Mouse (Mus musculus) lung, adult 2 months (tissue): Measurements from ENCODE around the gene Sorcs3. TPM values are rescaled to one million over a fixed set of nuclear protein-coding genes. Genes with fewer than 3 reads are reported as not detected.
A peak's percentile ranks its signal among the peaks of the same experiment; 100 is the strongest.

Source experiments
- DNase-seq: peaks from one replicate; pipeline ENCODE4 v3.0.0; 2022
- H3K4me1 ChIP-seq: fragments of 200-500 bp; 2 replicates; pipeline ENCODE4 v1.6.1; 2011; ENCODE audit warnings: low read length; ENCODE audit not compliant: control insufficient read depth, insufficient read depth
- H3K4me3 ChIP-seq: fragments of 200-500 bp; replicated peaks from 2 replicates; pipeline ENCODE3; 2011; ENCODE audit warnings: low read depth, mild to moderate bottlenecking, control low read depth, low read length; ENCODE audit errors: extremely low read depth
- CTCF ChIP-seq: fragments of 200-500 bp; IDR thresholded peaks from 2 replicates; pipeline ENCODE4 v1.5.1; 2011; ENCODE audit warnings: mild to moderate bottlenecking, low read length, control low read depth; ENCODE audit not compliant: insufficient read depth
- POLR2A ChIP-seq: fragments of 200-500 bp; IDR thresholded peaks from 2 replicates; pipeline ENCODE4 v1.6.1; 2011; ENCODE audit warnings: low read depth, mild to moderate bottlenecking, control low read depth, low read length, borderline replicate concordance; ENCODE audit errors: extremely low read depth
- WGBS: fragments of 180-500 bp; shearing (Covaris S2); methylation state at CpG from one replicate; pipeline ENCODE4 v1.1.7; 2018; 5-methylcytosine and 5-hydroxymethylcytosine counted together
- polyA plus RNA-seq: library from polyadenylated mRNA; depleted of rRNA; stranded (reverse); fragments of >200 nt; gene quantifications from 2 replicates; pipeline ENCODE4 v1.2.3, GENCODE M21; 2012; rRNA removed

Sorcs3 gene
- 0.04 TPM in 1 of 2 replicates, not detected in the other for polyA plus RNA-seq

DNA sequence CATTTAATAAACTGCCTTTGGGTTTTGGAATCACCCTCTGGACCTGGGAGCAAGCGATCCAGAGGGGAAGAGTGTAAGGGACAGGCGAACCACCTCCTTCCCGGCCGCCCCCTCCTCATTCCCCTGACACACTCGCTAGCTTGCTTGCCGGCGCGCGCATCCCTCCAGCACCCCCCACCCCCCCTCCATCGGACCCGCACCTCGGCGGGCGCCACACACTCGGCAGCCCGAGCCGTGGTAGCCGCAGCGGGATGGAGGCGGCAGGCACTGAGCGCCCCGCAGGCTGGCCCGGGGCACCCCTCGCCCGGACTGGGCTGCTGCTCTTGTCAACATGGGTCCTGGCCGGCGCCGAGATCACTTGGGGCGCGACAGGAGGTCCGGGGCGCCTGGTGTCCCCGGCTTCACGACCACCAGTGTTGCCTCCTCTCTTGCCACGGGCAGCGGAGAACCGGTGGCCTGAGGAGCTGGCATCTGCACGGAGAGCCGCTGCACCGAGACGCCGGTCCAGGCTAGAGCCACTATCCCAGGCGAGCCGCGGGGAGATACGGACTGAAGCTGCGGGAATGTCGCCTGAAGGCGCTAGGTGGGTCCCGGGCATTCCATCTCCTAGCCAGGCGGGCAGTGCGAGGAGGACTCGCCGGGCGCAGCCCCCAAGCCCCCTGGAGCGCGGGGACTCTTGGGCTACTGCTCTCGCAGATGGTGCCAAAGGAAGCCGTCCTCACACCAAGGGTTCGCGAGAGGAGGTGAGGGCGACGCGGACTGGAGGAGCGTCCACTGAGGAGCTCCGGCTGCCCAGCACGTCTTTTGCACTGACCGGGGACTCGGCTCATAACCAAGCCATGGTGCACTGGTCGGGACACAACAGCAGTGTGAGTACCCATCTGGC is at the start of gene Sorcs3:
Gene Sorcs3, plus strand, starts transcription at position 97 of the 886 bp plus-strand sequence.
- WGBS, result under 1% methylated on average over 69 of the region's 70 CpGs
- Histone ChIP-seq H3K4me1 (no peaks in the 10 kb centered on the region), H3K4me3 (no peak within 1 kb of the TSS)
- no peak for DNase-seq
- TF ChIP-seq CTCF, result no peak
- TF ChIP-seq POLR2A, result no peak

DNA sequence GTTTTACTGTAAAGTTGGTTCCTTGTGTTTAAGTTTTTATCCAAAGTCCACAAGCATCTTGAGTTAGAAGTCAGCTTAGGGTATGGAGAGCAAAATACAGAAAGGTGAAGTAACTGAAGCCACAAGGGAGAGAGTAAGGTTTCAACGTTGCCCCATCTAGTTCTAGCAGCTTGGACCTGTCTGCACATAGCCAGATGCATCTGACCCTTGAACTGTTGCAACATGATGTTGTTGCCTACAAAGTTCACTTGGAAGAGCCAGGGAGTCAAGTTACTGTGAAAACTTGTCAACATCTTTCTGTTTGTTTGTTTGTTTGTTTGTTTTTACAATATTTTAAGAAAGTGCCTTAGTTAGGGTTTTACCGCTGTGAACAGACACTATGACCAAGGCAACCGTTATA is 40.5 kb upstream of the Sorcs3 start:
- TF ChIP-seq POLR2A (no peak), CTCF (no peak)
- no peak overlapping the region for H3K4me3 ChIP-seq
- WGBS, result 82% methylated on average over 3 of the region's 3 CpGs
- H3K4me1 ChIP-seq, result no peaks in the 10 kb centered on the region
- no peak for DNase-seq

DNA sequence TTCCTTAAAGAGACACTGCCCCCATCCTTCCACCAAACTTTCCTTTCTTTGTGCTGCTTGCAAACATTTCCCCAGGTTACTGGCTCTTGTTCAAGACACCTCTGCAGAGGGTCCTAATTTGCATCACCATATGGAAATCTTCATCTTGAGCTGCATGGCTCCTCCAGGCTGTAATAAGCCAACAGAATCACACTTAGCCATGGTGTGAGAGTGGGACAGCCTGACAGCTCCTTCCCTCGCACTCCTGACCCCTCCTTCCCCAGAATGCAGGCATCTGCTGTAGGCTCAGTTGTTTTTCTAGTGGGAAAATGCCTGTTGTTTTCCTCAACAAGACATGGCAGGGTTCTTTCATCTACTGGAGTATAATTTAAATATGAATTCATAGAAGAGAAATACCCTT is 38.7 kb upstream of the Sorcs3 start:
- no peaks in the 10 kb centered on the region for H3K4me1 ChIP-seq
- TF ChIP-seq CTCF (no peak), POLR2A (no peak)
- 19% methylated on average over 1 of the region's 1 CpGs for WGBS
- DNase-seq, result no peak
- H3K4me3 ChIP-seq, result no peak overlapping the region

DNA sequence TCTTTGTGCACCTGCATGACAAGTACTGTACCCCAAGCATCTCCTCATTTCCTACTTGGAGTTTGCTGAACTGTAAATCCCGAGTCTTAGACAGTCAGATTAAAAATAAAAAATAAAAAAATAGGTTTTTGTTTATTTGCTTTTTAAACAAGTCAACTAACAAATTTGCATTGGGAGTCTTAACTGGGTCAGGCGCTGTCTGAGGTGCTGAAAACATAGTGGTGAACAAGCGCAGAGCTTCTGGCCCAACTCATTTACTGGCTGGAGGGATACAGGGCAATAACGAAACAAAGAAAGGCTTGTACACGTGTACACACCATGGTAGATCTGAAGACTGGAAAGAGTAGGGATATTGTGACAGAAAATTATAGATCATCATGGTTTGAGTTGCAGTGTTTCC is 37.5 kb upstream of the Sorcs3 start:
- WGBS, result 48% methylated on average over 5 of the region's 5 CpGs
- H3K4me3 ChIP-seq, result no peak overlapping the region
- H3K4me1 ChIP-seq, result no peaks in the 10 kb centered on the region
- DNase-seq, result no peak
- TF ChIP-seq POLR2A (no peak), CTCF (no peak)

DNA sequence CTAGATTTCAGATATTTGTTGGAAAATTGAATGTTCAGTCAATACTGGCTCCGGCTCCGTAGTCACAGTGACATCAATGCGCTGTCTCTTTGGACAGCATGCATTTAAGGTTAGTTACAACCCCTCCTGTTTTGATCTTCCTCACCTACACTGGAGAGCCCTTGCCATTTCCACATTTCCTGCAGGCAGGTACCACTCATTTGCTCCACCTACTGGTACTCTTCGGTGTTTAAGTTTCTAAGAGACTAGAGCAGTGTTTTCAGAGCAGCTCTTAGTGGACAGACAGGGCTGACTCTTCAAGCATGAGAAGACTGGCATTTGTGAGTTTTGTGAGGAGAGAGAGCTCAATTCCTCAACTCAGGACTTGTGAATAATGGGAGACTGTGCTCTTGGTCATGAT is 31.1 kb upstream of the Sorcs3 start:
- Histone ChIP-seq H3K4me1 (no peaks in the 10 kb centered on the region), H3K4me3 (no peak overlapping the region)
- TF ChIP-seq CTCF (no peak), POLR2A (no peak)
- 59% methylated on average over 4 of the region's 4 CpGs for WGBS
- DNase-seq, result no peak

DNA sequence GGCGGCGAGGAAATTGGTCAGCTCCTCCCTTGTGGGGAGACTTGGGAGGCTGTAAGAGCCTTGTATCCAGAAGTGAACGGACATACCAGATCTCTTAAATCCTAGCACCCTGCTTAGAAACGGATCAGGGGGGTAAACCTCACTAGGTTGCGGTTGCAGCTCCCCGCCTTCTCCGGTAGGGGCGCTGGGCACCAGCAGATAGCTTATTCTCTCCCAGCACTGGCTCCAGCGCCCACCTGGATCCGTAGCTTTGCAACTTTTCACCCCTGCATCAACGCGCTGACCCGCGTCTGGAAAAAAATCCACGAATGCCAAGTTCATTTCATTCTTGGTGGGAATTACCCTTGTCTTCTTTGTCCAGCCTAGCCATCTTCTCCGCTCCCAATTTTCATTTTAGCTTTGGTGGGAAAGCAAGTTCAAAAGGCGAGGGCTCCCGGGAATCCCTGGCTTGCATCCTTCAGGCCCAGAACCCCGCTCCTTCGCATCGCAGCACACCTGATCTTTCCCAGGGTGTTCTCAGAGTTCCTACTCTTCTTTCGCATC is 1.8 kb upstream of the Sorcs3 start:
- no peak for DNase-seq
- Histone ChIP-seq H3K4me1 (no peaks in the 10 kb centered on the region), H3K4me3 (no peak overlapping the region)
- WGBS, result 4% methylated on average over 22 of the region's 22 CpGs
- TF ChIP-seq POLR2A (no peak), CTCF (0 out of 2 replicates have a peak, but pooled peaks have one; percentile 12)

DNA sequence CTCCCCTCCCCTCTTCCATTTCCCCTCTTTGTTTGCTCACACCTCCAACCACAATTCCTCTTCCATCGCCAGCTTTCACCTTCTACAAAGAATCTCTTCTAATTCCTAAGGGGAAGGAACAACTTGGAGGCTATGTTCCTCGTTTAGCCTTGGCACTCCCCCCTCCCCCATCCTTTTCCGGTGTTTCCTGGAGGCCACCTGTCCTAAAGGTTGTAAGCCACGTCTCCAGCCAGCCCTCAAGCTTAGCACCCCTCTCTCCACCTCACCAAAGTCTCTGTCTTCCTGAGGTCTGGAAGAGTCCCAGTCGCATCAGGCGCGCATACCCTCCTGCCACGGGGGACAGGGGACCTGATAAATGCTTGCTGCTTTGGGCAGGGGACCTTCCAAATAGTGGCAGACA is 1.3 kb upstream of the Sorcs3 start:
- TF ChIP-seq POLR2A, result no peak
- Histone ChIP-seq H3K4me3 (no peak overlapping the region), H3K4me1 (no peaks in the 10 kb centered on the region)
- under 1% methylated on average over 8 of the region's 8 CpGs for WGBS
- DNase-seq, result no peak

DNA sequence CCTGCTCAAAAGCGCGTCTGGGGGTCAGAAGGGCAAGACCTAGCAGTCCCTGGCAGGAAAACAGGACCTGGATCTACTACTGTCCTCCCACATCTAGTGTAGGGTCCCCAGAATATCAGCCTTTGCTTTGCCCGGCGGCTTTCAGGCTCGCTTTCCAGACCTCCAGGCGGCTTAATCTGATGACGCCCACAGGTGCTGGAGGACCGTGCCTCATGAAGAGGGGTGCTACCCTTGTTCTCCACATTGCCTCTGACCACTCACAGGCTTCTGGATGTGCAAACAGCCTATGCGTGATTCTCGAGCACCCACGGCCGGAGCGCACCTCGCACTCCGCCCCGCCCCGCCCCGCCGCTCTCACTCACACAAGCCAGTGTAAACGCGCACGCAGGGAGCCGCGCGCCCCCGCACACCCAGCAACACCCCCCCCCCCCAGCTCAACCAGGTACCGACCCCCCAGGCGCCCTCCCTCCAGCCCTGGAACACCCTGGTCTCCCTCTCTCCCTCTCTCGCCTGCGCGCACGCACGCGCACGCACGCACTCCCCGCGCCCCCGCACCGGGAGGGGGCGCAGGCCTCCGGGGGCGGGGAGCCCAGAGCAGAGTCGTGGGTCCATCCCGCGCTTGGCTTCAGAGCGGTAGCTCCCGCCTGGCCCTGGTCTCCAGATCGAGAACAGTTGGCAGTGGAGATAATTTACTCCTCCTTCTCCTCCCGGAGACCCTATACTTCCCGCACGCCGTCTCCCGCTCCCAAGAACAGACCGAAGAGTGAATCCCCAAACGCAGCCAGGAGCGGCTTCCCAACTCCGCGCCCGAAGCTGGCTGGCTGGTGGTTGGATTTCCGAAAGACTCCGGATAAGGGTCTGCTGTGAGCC is 698 bp upstream of the Sorcs3 start:
- Histone ChIP-seq H3K4me3 (no peak overlapping the region), H3K4me1 (no peaks in the 10 kb centered on the region)
- 2% methylated on average over 52 of the region's 62 CpGs for WGBS
- TF ChIP-seq CTCF (no peak), POLR2A (no peak)
- DNase-seq, result no peak

DNA sequence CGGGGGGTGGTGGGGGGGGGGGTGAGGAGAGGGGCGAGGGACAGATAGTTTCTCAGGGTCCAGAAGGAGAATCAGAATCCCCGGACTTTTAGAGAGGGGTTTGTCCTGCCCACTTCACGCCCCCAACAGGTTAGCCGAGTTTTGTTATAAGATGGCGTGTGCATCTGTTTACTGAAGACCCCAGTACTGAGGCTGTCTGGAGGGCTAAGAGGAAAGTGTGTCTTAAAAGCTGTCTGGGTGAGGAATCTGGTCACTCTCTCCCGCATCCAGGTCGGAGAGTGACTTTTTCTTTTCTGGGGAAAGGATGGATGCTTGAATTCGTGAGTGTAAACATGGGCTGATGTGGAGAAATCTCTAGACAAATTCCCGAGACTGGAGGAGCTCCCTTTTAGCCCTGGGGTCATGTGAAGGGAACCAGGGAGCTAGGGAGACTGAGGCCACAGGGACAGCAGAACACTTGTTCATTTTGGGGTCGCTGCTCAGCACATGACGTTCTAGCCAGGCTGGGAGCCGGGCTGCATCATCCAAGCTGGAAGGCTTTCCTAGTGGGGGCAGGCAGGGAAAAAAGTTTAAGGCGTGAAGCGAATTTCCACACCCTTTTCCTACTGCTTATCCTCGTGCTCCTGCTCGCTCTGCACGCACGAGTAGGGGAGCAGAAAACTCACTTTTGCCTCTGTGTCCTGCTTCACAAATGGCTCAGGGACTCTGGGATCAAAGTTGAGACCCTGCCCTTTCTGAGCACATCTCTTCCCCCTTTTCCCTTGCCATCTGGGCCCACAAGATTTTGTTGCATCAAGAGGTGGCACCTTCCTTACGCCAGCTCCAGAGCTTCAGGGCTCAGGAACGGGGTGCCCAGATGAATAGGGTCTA is 1.3 kb downstream of the Sorcs3 start:
- TF ChIP-seq CTCF (no peak), POLR2A (no peak)
- DNase-seq, result no peak
- Histone ChIP-seq H3K4me1 (no peaks in the 10 kb centered on the region), H3K4me3 (no peak overlapping the region)
- 7% methylated on average over 21 of the region's 21 CpGs for WGBS
